Comparison of ENCODE assay signal across 16 mouse cellular contexts in genomic region chr12:89561989-89562565, GRCm38 (mm10).
"Had no signal": no experiment of that assay in that cellular context is flagged by ENCODE, and none has a peak within 500 bp of the region (broad histone marks: within the 10 kb centered on the region; RNA-seq: fewer than 3 reads in every experiment).

No protein-coding gene starts in this region.

- H3K27me3 ChIP-seq: lung, embryonic 15.5 days; megakaryocyte, embryonic 14.5 days; midbrain, embryonic 13.5 days; midbrain, embryonic 15.5 days; neural tube, embryonic 12.5 days; stomach, embryonic 15.5 days had no signal

- ATAC-seq: lung, postnatal 0 days; midbrain, embryonic 13.5 days; midbrain, embryonic 15.5 days had no signal

- H3K4me1 ChIP-seq: lung, embryonic 15.5 days; megakaryocyte, embryonic 14.5 days; midbrain, embryonic 13.5 days; midbrain, embryonic 15.5 days; neural tube, embryonic 12.5 days; stomach, embryonic 15.5 days had no signal

- H3K9me3 ChIP-seq: lung, embryonic 15.5 days; megakaryocyte, embryonic 14.5 days; midbrain, embryonic 13.5 days; midbrain, embryonic 15.5 days; neural tube, embryonic 12.5 days; stomach, embryonic 15.5 days had no signal

- H3K36me3 ChIP-seq: lung, embryonic 15.5 days; midbrain, embryonic 13.5 days; midbrain, embryonic 15.5 days; neural tube, embryonic 12.5 days; stomach, embryonic 15.5 days had no signal

- DNase-seq: lung, adult 2 months; lung, postnatal 14 days; lung, postnatal 36 days; right cerebral cortex, postnatal 14 days; thymus, adult 2 months; thymus, postnatal 25 days; thymus, postnatal 4 days had no signal

- H3K4me3 ChIP-seq: lung, embryonic 15.5 days; megakaryocyte, embryonic 14.5 days; midbrain, embryonic 13.5 days; midbrain, embryonic 15.5 days; neural tube, embryonic 12.5 days; stomach, embryonic 15.5 days had no signal

- H3K27ac ChIP-seq: lung, embryonic 15.5 days; macrophage; midbrain, embryonic 13.5 days; midbrain, embryonic 15.5 days; neural tube, embryonic 12.5 days; stomach, embryonic 15.5 days; stomach, postnatal 0 days had no signal
